Mouse (Mus musculus) thymus, adult 2 months (tissue): ENCODE results near the gene Cwc25.

Source experiments
- CTCF ChIP-seq: fragments of 200-500 bp; IDR thresholded peaks from 2 replicates; pipeline ENCODE4 v1.5.1; 2012; ENCODE audit warnings: mild to moderate bottlenecking, control low read depth, low read length, moderate library complexity, borderline replicate concordance; ENCODE audit not compliant: control insufficient read depth, poor library complexity, insufficient read depth; ENCODE audit errors: extremely low read depth
- POLR2A ChIP-seq: fragments of 200-500 bp; IDR thresholded peaks from 2 replicates; pipeline ENCODE4 v1.6.1; 2012; ENCODE audit warnings: mild to moderate bottlenecking, low read length, control low read depth, moderate library complexity; ENCODE audit not compliant: control insufficient read depth, poor library complexity, insufficient read depth; ENCODE audit errors: extremely low read depth

DNA sequence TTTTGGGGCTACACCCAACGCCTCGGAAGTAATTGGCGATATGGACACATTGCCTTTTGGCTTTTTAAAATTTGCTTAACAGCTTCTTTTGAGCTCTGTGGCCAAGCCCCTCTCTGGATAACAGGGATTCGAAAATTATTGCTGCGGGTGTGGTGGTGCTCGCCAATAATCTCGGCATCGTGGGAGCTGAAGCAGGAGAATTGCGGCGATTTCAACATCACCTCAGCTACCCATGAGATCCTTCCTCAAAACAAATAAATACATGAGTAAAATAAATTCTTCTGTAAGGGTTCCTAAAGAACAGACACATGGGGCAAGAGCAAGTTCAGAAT is 16.2 kb upstream of the Cwc25 start:
- TF ChIP-seq CTCF, result no peak
- no peak for TF ChIP-seq POLR2A
